Mouse (Mus musculus): ENCODE measurements at regions not wholly inside any gene's neighbourhood (a gene's known extent, or its start where the extent isn't known, plus 50 kb on each side); places are given as distances from the start of the nearest gene placed in this dataset.

GRCm38 (mm10) chr4:148384251-148385230, 60.0 kb downstream of the Ubiad1 start:
- H3K36me3 ChIP-seq (replicated peaks; ENCODE audit: control insufficient read depth, insufficient read depth, low read depth, low read length), result no peaks in the 10 kb centered on the region
- H3K4me1 ChIP-seq (ENCODE audit: control insufficient read depth, insufficient read depth, low read length), result no peaks in the 10 kb centered on the region
- no peaks in the 10 kb centered on the region for H3K9me3 ChIP-seq (replicated peaks; ENCODE audit: control insufficient read depth, low read length)
- peak; percentile 35 for DNase-seq (ENCODE audit: low spot score)
- H3K27me3 ChIP-seq (ENCODE audit: control insufficient read depth, insufficient read depth, low read length), result no peaks in the 10 kb centered on the region
- H3K4me2 ChIP-seq (ENCODE audit: low read depth, low read length), result no peak overlapping the region
- 39% methylated on average over 20 of the region's 20 CpGs for WGBS
- no peak overlapping the region for H3K9ac ChIP-seq (replicated peaks; ENCODE audit: low read length)
- no peak overlapping the region for H3K27ac ChIP-seq (replicated peaks; ENCODE audit: low read depth, low read length)
- peak; percentile 83 for ATAC-seq (replicated peaks; ENCODE audit: insufficient number of reproducible peaks, low FRiP score, low TSS enrichment, low read depth)
- no peak overlapping the region for H3K4me3 ChIP-seq (ENCODE audit: low read depth, low read length)

GRCm38 (mm10) chr4:148380562-148380961, 64.0 kb downstream of the Ubiad1 start:
- no peak for DNase-seq (ENCODE audit: low spot score)
- Histone ChIP-seq H3K27ac (replicated peaks; ENCODE audit: low read depth, low read length) (no peak overlapping the region), H3K9me3 (replicated peaks; ENCODE audit: control insufficient read depth, low read length) (no peaks in the 10 kb centered on the region), H3K4me3 (ENCODE audit: low read depth, low read length) (no peak overlapping the region), H3K4me1 (ENCODE audit: control insufficient read depth, insufficient read depth, low read length) (no peaks in the 10 kb centered on the region; the same call in 1 of the 2 replicates), H3K27me3 (ENCODE audit: control insufficient read depth, insufficient read depth, low read length) (no peaks in the 10 kb centered on the region), H3K4me2 (ENCODE audit: low read depth, low read length) (no peak overlapping the region), H3K36me3 (replicated peaks; ENCODE audit: control insufficient read depth, insufficient read depth, low read depth, low read length) (no peaks in the 10 kb centered on the region), H3K9ac (replicated peaks; ENCODE audit: low read length) (no peak overlapping the region)
- 89% methylated on average over 6 of the region's 6 CpGs for WGBS
- no peak for ATAC-seq (replicated peaks; ENCODE audit: insufficient number of reproducible peaks, low FRiP score, low TSS enrichment, low read depth)

GRCm38 (mm10) chr4:148378491-148378890, 66.1 kb downstream of the Ubiad1 start:
- Histone ChIP-seq H3K36me3 (replicated peaks; ENCODE audit: control insufficient read depth, insufficient read depth, low read depth, low read length) (no peaks in the 10 kb centered on the region), H3K27me3 (ENCODE audit: control insufficient read depth, insufficient read depth, low read length) (no peaks in the 10 kb centered on the region), H3K9me3 (replicated peaks; ENCODE audit: control insufficient read depth, low read length) (no peaks in the 10 kb centered on the region), H3K4me3 (ENCODE audit: low read depth, low read length) (no peak overlapping the region), H3K27ac (replicated peaks; ENCODE audit: low read depth, low read length) (no peak overlapping the region), H3K9ac (replicated peaks; ENCODE audit: low read length) (no peak overlapping the region), H3K4me2 (ENCODE audit: low read depth, low read length) (no peak overlapping the region), H3K4me1 (ENCODE audit: control insufficient read depth, insufficient read depth, low read length) (no peaks in the 10 kb centered on the region; the same call in 1 of the 2 replicates)
- ATAC-seq (replicated peaks; ENCODE audit: insufficient number of reproducible peaks, low FRiP score, low TSS enrichment, low read depth) (no peak; the same call in 1 of the 2 replicates), DNase-seq (ENCODE audit: low spot score) (no peak)
- 79% methylated on average over 11 of the region's 11 CpGs for WGBS

- H3K36me3 ChIP-seq (replicated peaks; ENCODE audit: control insufficient read depth, insufficient read depth, low read depth, low read length), result no peaks in the 10 kb centered on the region
- H3K27me3 ChIP-seq (ENCODE audit: control insufficient read depth, insufficient read depth, low read length), result no peaks in the 10 kb centered on the region
- peak; percentile 33 for DNase-seq (ENCODE audit: low spot score)
- no peak overlapping the region for H3K27ac ChIP-seq (replicated peaks; ENCODE audit: low read depth, low read length)
- H3K4me2 ChIP-seq (ENCODE audit: low read depth, low read length), result no peak overlapping the region
- no peak overlapping the region for H3K4me3 ChIP-seq (ENCODE audit: low read depth, low read length)
- ATAC-seq (replicated peaks; ENCODE audit: insufficient number of reproducible peaks, low FRiP score, low TSS enrichment, low read depth), result peak; percentile 49; the same call in 1 of the 2 replicates
- H3K4me1 ChIP-seq (ENCODE audit: control insufficient read depth, insufficient read depth, low read length), result no peaks in the 10 kb centered on the region; the same call in 1 of the 2 replicates
- H3K9ac ChIP-seq (replicated peaks; ENCODE audit: low read length), result no peak overlapping the region
- 38% methylated on average over 8 of the region's 8 CpGs for WGBS
- H3K9me3 ChIP-seq (replicated peaks; ENCODE audit: control insufficient read depth, low read length), result no peaks in the 10 kb centered on the region
These were observed 67.2 kb downstream of the Ubiad1 start for GRCm38 (mm10) chr4:148377368-148377767.

- H3K9ac ChIP-seq (replicated peaks; ENCODE audit: low read length), result no peak overlapping the region
- WGBS, result 19% methylated on average over 3 of the region's 3 CpGs
- H3K4me3 ChIP-seq (ENCODE audit: low read depth, low read length), result no peak overlapping the region
- H3K4me2 ChIP-seq (ENCODE audit: low read depth, low read length), result no peak overlapping the region
- DNase-seq (ENCODE audit: low spot score) (peak; percentile 22), ATAC-seq (replicated peaks; ENCODE audit: insufficient number of reproducible peaks, low FRiP score, low TSS enrichment, low read depth) (0 out of 2 replicates have a peak, but pooled peaks have one; percentile 26)
- no peaks in the 10 kb centered on the region for H3K27me3 ChIP-seq (ENCODE audit: control insufficient read depth, insufficient read depth, low read length)
- H3K36me3 ChIP-seq (replicated peaks; ENCODE audit: control insufficient read depth, insufficient read depth, low read depth, low read length), result no peaks in the 10 kb centered on the region
- no peaks in the 10 kb centered on the region for H3K9me3 ChIP-seq (replicated peaks; ENCODE audit: control insufficient read depth, low read length)
- H3K27ac ChIP-seq (replicated peaks; ENCODE audit: low read depth, low read length), result no peak overlapping the region
- H3K4me1 ChIP-seq (ENCODE audit: control insufficient read depth, insufficient read depth, low read length), result no peaks in the 10 kb centered on the region; the same call in 1 of the 2 replicates
These were observed 68.1 kb downstream of the Ubiad1 start for GRCm38 (mm10) chr4:148376439-148376838.

- Histone ChIP-seq H3K27ac (replicated peaks; ENCODE audit: low read depth, low read length) (no peak overlapping the region), H3K9me3 (replicated peaks; ENCODE audit: control insufficient read depth, low read length) (no peaks in the 10 kb centered on the region; the same call in 1 of the 2 replicates), H3K9ac (replicated peaks; ENCODE audit: low read length) (no peak overlapping the region), H3K4me1 (ENCODE audit: control insufficient read depth, insufficient read depth, low read length) (no peaks in the 10 kb centered on the region; the same call in 1 of the 2 replicates), H3K27me3 (ENCODE audit: control insufficient read depth, insufficient read depth, low read length) (no peaks in the 10 kb centered on the region), H3K36me3 (replicated peaks; ENCODE audit: control insufficient read depth, insufficient read depth, low read depth, low read length) (no peaks in the 10 kb centered on the region), H3K4me2 (ENCODE audit: low read depth, low read length) (no peak overlapping the region), H3K4me3 (ENCODE audit: low read depth, low read length) (no peak overlapping the region)
- ATAC-seq (replicated peaks; ENCODE audit: insufficient number of reproducible peaks, low FRiP score, low TSS enrichment, low read depth), result no peak
- 94% methylated on average over 7 of the region's 7 CpGs for WGBS
- DNase-seq (ENCODE audit: low spot score), result no peak
These were observed 73.1 kb downstream of the Ubiad1 start for GRCm38 (mm10) chr4:148371489-148371888.

- no peaks in the 10 kb centered on the region; the same call in 1 of the 2 replicates for H3K9me3 ChIP-seq (replicated peaks; ENCODE audit: control insufficient read depth, low read length)
- H3K9ac ChIP-seq (replicated peaks; ENCODE audit: low read length), result no peak overlapping the region
- H3K4me2 ChIP-seq (ENCODE audit: low read depth, low read length), result no peak overlapping the region
- no peaks in the 10 kb centered on the region for H3K36me3 ChIP-seq (replicated peaks; ENCODE audit: control insufficient read depth, insufficient read depth, low read depth, low read length)
- no peak overlapping the region for H3K4me3 ChIP-seq (ENCODE audit: low read depth, low read length)
- 85% methylated on average over 3 of the region's 3 CpGs for WGBS
- H3K27ac ChIP-seq (replicated peaks; ENCODE audit: low read depth, low read length), result no peak overlapping the region
- DNase-seq (ENCODE audit: low spot score) (no peak), ATAC-seq (replicated peaks; ENCODE audit: insufficient number of reproducible peaks, low FRiP score, low TSS enrichment, low read depth) (no peak)
- no peaks in the 10 kb centered on the region for H3K27me3 ChIP-seq (ENCODE audit: control insufficient read depth, insufficient read depth, low read length)
- H3K4me1 ChIP-seq (ENCODE audit: control insufficient read depth, insufficient read depth, low read length), result no peaks in the 10 kb centered on the region
These were observed 76.9 kb downstream of the Ubiad1 start for GRCm38 (mm10) chr4:148367671-148368070.

- Histone ChIP-seq H3K9me3 (replicated peaks; ENCODE audit: control insufficient read depth, low read length) (no peaks in the 10 kb centered on the region; the same call in 1 of the 2 replicates), H3K4me2 (ENCODE audit: low read depth, low read length) (no peak overlapping the region), H3K27ac (replicated peaks; ENCODE audit: low read depth, low read length) (no peak overlapping the region), H3K9ac (replicated peaks; ENCODE audit: low read length) (no peak overlapping the region), H3K27me3 (ENCODE audit: control insufficient read depth, insufficient read depth, low read length) (no peaks in the 10 kb centered on the region), H3K4me3 (ENCODE audit: low read depth, low read length) (no peak overlapping the region), H3K36me3 (replicated peaks; ENCODE audit: control insufficient read depth, insufficient read depth, low read depth, low read length) (no peaks in the 10 kb centered on the region), H3K4me1 (ENCODE audit: control insufficient read depth, insufficient read depth, low read length) (no peaks in the 10 kb centered on the region)
- DNase-seq (ENCODE audit: low spot score), result peak; percentile 39
- 47% methylated on average over 4 of the region's 4 CpGs for WGBS
- ATAC-seq (replicated peaks; ENCODE audit: insufficient number of reproducible peaks, low FRiP score, low TSS enrichment, low read depth), result no peak
These were observed 78.0 kb upstream of the Disp3 start for GRCm38 (mm10) chr4:148365804-148366203.

Data from embryonic facial prominence, embryonic 11.5 days (tissue).